Comparison of ENCODE assay signal across 9 mouse cellular contexts in genomic region chr7:28576271-28576914, GRCm38 (mm10). TPM values are rescaled to one million over a fixed set of nuclear protein-coding genes. Genes with fewer than 3 reads are reported as not detected.
DNase-seq lines count a peak whose midpoint lies in the region; ATAC-seq and TF ChIP-seq lines count a peak whose summit lies in the region.
"Had no signal": no experiment of that assay in that cellular context is flagged by ENCODE, and none has a peak within 500 bp of the region (broad histone marks: within the 10 kb centered on the region; RNA-seq: fewer than 3 reads in every experiment).

No protein-coding gene starts in this region.

- no peak overlapping the region for H3K27ac ChIP-seq in midbrain, postnatal 0 days (ENCODE audit: low read depth, low read length)
- no peak overlapping the region for H3K27ac ChIP-seq in midbrain, embryonic 11.5 days (ENCODE audit: low read depth, low read length)
- H3K27ac ChIP-seq in hindbrain, postnatal 0 days = no peak overlapping the region
- peak overlapping the region; percentile 59; the same call in 1 of the 2 replicates for H3K27ac ChIP-seq in limb, embryonic 12.5 days

- no peaks in the 10 kb centered on the region for H3K9me3 ChIP-seq in midbrain, postnatal 0 days (ENCODE audit: low read length)
- no peaks in the 10 kb centered on the region for H3K9me3 ChIP-seq in midbrain, embryonic 11.5 days (ENCODE audit: control insufficient read depth, low read length)
- H3K9me3 ChIP-seq in hindbrain, postnatal 0 days (ENCODE audit: low read length) = no peaks in the 10 kb centered on the region
- H3K9me3 ChIP-seq in limb, embryonic 12.5 days = no peaks in the 10 kb centered on the region

- no peak overlapping the region for H3K9ac ChIP-seq in midbrain, postnatal 0 days (replicated peaks; ENCODE audit: low read length, poor library complexity, severe bottlenecking)
- no peak overlapping the region for H3K9ac ChIP-seq in midbrain, embryonic 11.5 days (ENCODE audit: low read length)
- no peak overlapping the region for H3K9ac ChIP-seq in hindbrain, postnatal 0 days (replicated peaks; ENCODE audit: low read length)
- no peak overlapping the region; the same call in 1 of the 2 replicates for H3K9ac ChIP-seq in limb, embryonic 12.5 days (replicated peaks)

- ATAC-seq in midbrain, postnatal 0 days (ENCODE audit: low FRiP score) = 0 out of 2 replicates have a peak, but pooled peaks have one; percentile 32
- no peak for ATAC-seq in midbrain, embryonic 11.5 days (ENCODE audit: low FRiP score)
- ATAC-seq in hindbrain, postnatal 0 days = peak; percentile 77
- no peak for ATAC-seq in limb, embryonic 12.5 days (ENCODE audit: insufficient number of reproducible peaks, insufficient read depth, low FRiP score, low TSS enrichment, low read depth)

- WGBS in midbrain, postnatal 0 days = 76% methylated on average over 5 of the region's 5 CpGs
- WGBS in midbrain, embryonic 11.5 days = 73% methylated on average over 5 of the region's 5 CpGs
- 60% methylated on average over 4 of the region's 5 CpGs for WGBS in hindbrain, postnatal 0 days
- 73% methylated on average over 5 of the region's 5 CpGs for WGBS in limb, embryonic 12.5 days

- peak; percentile 64 for DNase-seq in midbrain, postnatal 0 days (ENCODE audit: low spot score)
- no peak for DNase-seq in midbrain, embryonic 11.5 days (ENCODE audit: low spot score, missing footprints)
- DNase-seq in gastrocnemius, adult 18-20 months (ENCODE audit: low spot score) = peak; percentile 60
- DNase-seq in hindbrain, postnatal 0 days (ENCODE audit: low spot score) = peak; percentile 63
- DNase-seq in ovary, adult 18-20 months (ENCODE audit: low spot score) = peak; percentile 59
- DNase-seq in embryo, embryonic 10.5 days (ENCODE audit: low spot score) = no peak
- DNase-seq in spleen, postnatal 36 days (ENCODE audit: low spot score in 2 of 2) = no peak

- no peak for TF ChIP-seq CTCF in midbrain, postnatal 0 days (IDR thresholded peaks at IDR 0.05)
- TF ChIP-seq CTCF in hindbrain, postnatal 0 days (IDR thresholded peaks at IDR 0.05; ENCODE audit: low read depth) = no peak

- no peaks in the 10 kb centered on the region for H3K4me1 ChIP-seq in midbrain, postnatal 0 days (ENCODE audit: insufficient read depth, low read length)
- no peaks in the 10 kb centered on the region for H3K4me1 ChIP-seq in midbrain, embryonic 11.5 days (ENCODE audit: control insufficient read depth, insufficient read depth, low read length)
- peaks cover 14% of the 10 kb centered on the region; the same call in 1 of the 2 replicates for H3K4me1 ChIP-seq in hindbrain, postnatal 0 days (ENCODE audit: insufficient read depth, low read length)
- H3K4me1 ChIP-seq in limb, embryonic 12.5 days (replicated peaks) = peaks cover 49% of the 10 kb centered on the region

- H3K27me3 ChIP-seq in midbrain, postnatal 0 days (ENCODE audit: insufficient read depth, low read length) = no peaks in the 10 kb centered on the region
- no peaks in the 10 kb centered on the region for H3K27me3 ChIP-seq in midbrain, embryonic 11.5 days (ENCODE audit: control insufficient read depth, insufficient read depth, low read length)
- no peaks in the 10 kb centered on the region for H3K27me3 ChIP-seq in hindbrain, postnatal 0 days (ENCODE audit: insufficient read depth, low read length)
- no peaks in the 10 kb centered on the region for H3K27me3 ChIP-seq in limb, embryonic 12.5 days

- H3K4me2 ChIP-seq in midbrain, postnatal 0 days (ENCODE audit: low read depth, low read length, poor library complexity, severe bottlenecking) = no peak overlapping the region
- no peak overlapping the region for H3K4me2 ChIP-seq in midbrain, embryonic 11.5 days
- H3K4me2 ChIP-seq in hindbrain, postnatal 0 days (ENCODE audit: low read depth, low read length) = no peak overlapping the region
- H3K4me2 ChIP-seq in limb, embryonic 12.5 days = no peak overlapping the region

- H3K36me3 ChIP-seq in midbrain, postnatal 0 days (ENCODE audit: insufficient read depth, low read length) = no peaks in the 10 kb centered on the region
- no peaks in the 10 kb centered on the region for H3K36me3 ChIP-seq in midbrain, embryonic 11.5 days (ENCODE audit: control insufficient read depth, insufficient read depth, low read length)
- H3K36me3 ChIP-seq in hindbrain, postnatal 0 days (ENCODE audit: insufficient read depth, low read length) = no peaks in the 10 kb centered on the region
- 0 out of 2 replicates have a peak, but pooled peaks cover 6% of the 10 kb centered on the region for H3K36me3 ChIP-seq in limb, embryonic 12.5 days

- H3K4me3 ChIP-seq in midbrain, postnatal 0 days (ENCODE audit: low read depth, low read length) = no peak overlapping the region
- no peak overlapping the region for H3K4me3 ChIP-seq in midbrain, embryonic 11.5 days (ENCODE audit: low read depth, low read length)
- H3K4me3 ChIP-seq in hindbrain, postnatal 0 days (ENCODE audit: low read length) = no peak overlapping the region
- no peak overlapping the region for H3K4me3 ChIP-seq in limb, embryonic 12.5 days (replicated peaks)

RNA-seq across cellular contexts. Expression of gene Samd4b, which starts 21.6 kb away (rescaled TPM):
- total RNA-seq in midbrain, postnatal 0 days (2014; rRNA removed) = 48.2 and 56.0 TPM in 2 replicates
- polyA plus RNA-seq in midbrain, postnatal 0 days (2015; fragmentation: Nextera tagmentation; extraction: Ambion mirVana) = 17.6 and 19.2 TPM in 2 replicates
- 23.8 and 27.8 TPM in 2 replicates for polyA plus RNA-seq in midbrain, embryonic 11.5 days (2014; fragmentation: Nextera tagmentation; extraction: Ambion mirVana)
- 10 to 100 TPM; 13.8 to 15.2 TPM for total RNA-seq in gastrocnemius, adult 18-20 months (2021)
- total RNA-seq in hindbrain, postnatal 0 days (2014; rRNA removed) = 58.8 and 60.5 TPM in 2 replicates
- polyA plus RNA-seq in hindbrain, postnatal 0 days (2015; fragmentation: Nextera tagmentation; extraction: Ambion mirVana) = 17.7 and 19.7 TPM in 2 replicates
- 30.5 and 36.0 TPM in 2 replicates for polyA plus RNA-seq in limb, embryonic 12.5 days (2016; fragmentation: Nextera tagmentation; extraction: Ambion mirVana)

RNA-seq across cellular contexts. Expression of gene Pak4, which starts 21.6 kb away (rescaled TPM):
- total RNA-seq in midbrain, postnatal 0 days (2014; rRNA removed) = 13.3 and 19.8 TPM in 2 replicates
- polyA plus RNA-seq in midbrain, postnatal 0 days (2015; fragmentation: Nextera tagmentation; extraction: Ambion mirVana) = 8.9 and 9.6 TPM in 2 replicates
- 29.6 and 32.5 TPM in 2 replicates for polyA plus RNA-seq in midbrain, embryonic 11.5 days (2014; fragmentation: Nextera tagmentation; extraction: Ambion mirVana)
- 1 to 10 TPM; 2.2 to 3.8 TPM for total RNA-seq in gastrocnemius, adult 18-20 months (2021)
- 14.8 and 20.3 TPM in 2 replicates for total RNA-seq in hindbrain, postnatal 0 days (2014; rRNA removed)
- 13.2 and 14.0 TPM in 2 replicates for polyA plus RNA-seq in hindbrain, postnatal 0 days (2015; fragmentation: Nextera tagmentation; extraction: Ambion mirVana)
- polyA plus RNA-seq in limb, embryonic 12.5 days (2016; fragmentation: Nextera tagmentation; extraction: Ambion mirVana) = 42.4 and 44.1 TPM in 2 replicates

RNA-seq across cellular contexts. Expression of gene Nccrp1, which starts 29.3 kb away (rescaled TPM):
- 1.4 TPM in 1 of 2 replicates, not detected in the other for total RNA-seq in midbrain, postnatal 0 days (2014; rRNA removed)
- polyA plus RNA-seq in midbrain, postnatal 0 days (2015; fragmentation: Nextera tagmentation; extraction: Ambion mirVana) = 0.16 and 0.47 TPM in 2 replicates
- polyA plus RNA-seq in midbrain, embryonic 11.5 days (2014; fragmentation: Nextera tagmentation; extraction: Ambion mirVana) = not detected in 2 replicates
- not detected for total RNA-seq in gastrocnemius, adult 18-20 months (2021)
- total RNA-seq in hindbrain, postnatal 0 days (2014; rRNA removed) = not detected in 2 replicates
- 0.34 TPM in 2 replicates for polyA plus RNA-seq in hindbrain, postnatal 0 days (2015; fragmentation: Nextera tagmentation; extraction: Ambion mirVana)
- not detected in 2 replicates for polyA plus RNA-seq in limb, embryonic 12.5 days (2016; fragmentation: Nextera tagmentation; extraction: Ambion mirVana)

RNA-seq across cellular contexts. Expression of gene Sycn, which starts 35.7 kb away (rescaled TPM):
- total RNA-seq in midbrain, postnatal 0 days (2014; rRNA removed) = not detected in 2 replicates
- polyA plus RNA-seq in midbrain, postnatal 0 days (2015; fragmentation: Nextera tagmentation; extraction: Ambion mirVana) = not detected in 2 replicates
- polyA plus RNA-seq in midbrain, embryonic 11.5 days (2014; fragmentation: Nextera tagmentation; extraction: Ambion mirVana) = not detected in 2 replicates
- not detected for total RNA-seq in gastrocnemius, adult 18-20 months (2021)
- total RNA-seq in hindbrain, postnatal 0 days (2014; rRNA removed) = not detected in 2 replicates
- not detected in 2 replicates for polyA plus RNA-seq in hindbrain, postnatal 0 days (2015; fragmentation: Nextera tagmentation; extraction: Ambion mirVana)
- polyA plus RNA-seq in limb, embryonic 12.5 days (2016; fragmentation: Nextera tagmentation; extraction: Ambion mirVana) = not detected in 2 replicates

RNA-seq across cellular contexts. Expression of gene Ifnl3, which starts 53.8 kb away (rescaled TPM):
- total RNA-seq in midbrain, postnatal 0 days (2014; rRNA removed) = not detected in 2 replicates
- polyA plus RNA-seq in midbrain, postnatal 0 days (2015; fragmentation: Nextera tagmentation; extraction: Ambion mirVana) = not detected in 2 replicates
- polyA plus RNA-seq in midbrain, embryonic 11.5 days (2014; fragmentation: Nextera tagmentation; extraction: Ambion mirVana) = not detected in 2 replicates
- total RNA-seq in gastrocnemius, adult 18-20 months (2021) = not detected
- total RNA-seq in hindbrain, postnatal 0 days (2014; rRNA removed) = not detected in 2 replicates
- not detected in 2 replicates for polyA plus RNA-seq in hindbrain, postnatal 0 days (2015; fragmentation: Nextera tagmentation; extraction: Ambion mirVana)
- polyA plus RNA-seq in limb, embryonic 12.5 days (2016; fragmentation: Nextera tagmentation; extraction: Ambion mirVana) = not detected in 2 replicates
- polyA plus RNA-seq: large intestine, adult 2 months had no signal

Comparison
In these comparisons a context has a peak if more than half of its experiments do, and no peak if none do; other contexts are left out.
1. ATAC-seq: peak in midbrain, postnatal 0 days (single experiment) and hindbrain, postnatal 0 days (single experiment); none in midbrain, embryonic 11.5 days (single experiment) and limb, embryonic 12.5 days (single experiment).
2. DNase-seq: peak in midbrain, postnatal 0 days (single experiment), gastrocnemius, adult 18-20 months (single experiment), hindbrain, postnatal 0 days (single experiment) and ovary, adult 18-20 months (single experiment); none in midbrain, embryonic 11.5 days (single experiment), embryo, embryonic 10.5 days (single experiment) and spleen, postnatal 36 days (0 of 2).